Mouse (Mus musculus) testis, adult 10 weeks (tissue): ENCODE data around the gene Tarbp2. TPM values are rescaled to one million over a fixed set of nuclear protein-coding genes. Genes with fewer than 3 reads are reported as not detected.

Source experiments
- polyA plus RNA-seq: library from polyadenylated mRNA; stranded (reverse); fragments of 350-450 nt; fragmentation: Illumina TruSeq; extraction: RNeasy Lipid Tissue Mini Kit (QIAGEN cat#74804); gene quantifications from one replicate; pipeline ENCODE4 v1.2.3, GENCODE M21; 2014; ENCODE audit warnings: low read depth, low replicate concordance

The Tarbp2 gene
- 7.4 TPM for polyA plus RNA-seq

GRCm38 (mm10) chr15:102517976-102518858, at the start of gene Tarbp2:
TSS of gene Tarbp2 (plus strand) at chr15:102518192.

DNA sequence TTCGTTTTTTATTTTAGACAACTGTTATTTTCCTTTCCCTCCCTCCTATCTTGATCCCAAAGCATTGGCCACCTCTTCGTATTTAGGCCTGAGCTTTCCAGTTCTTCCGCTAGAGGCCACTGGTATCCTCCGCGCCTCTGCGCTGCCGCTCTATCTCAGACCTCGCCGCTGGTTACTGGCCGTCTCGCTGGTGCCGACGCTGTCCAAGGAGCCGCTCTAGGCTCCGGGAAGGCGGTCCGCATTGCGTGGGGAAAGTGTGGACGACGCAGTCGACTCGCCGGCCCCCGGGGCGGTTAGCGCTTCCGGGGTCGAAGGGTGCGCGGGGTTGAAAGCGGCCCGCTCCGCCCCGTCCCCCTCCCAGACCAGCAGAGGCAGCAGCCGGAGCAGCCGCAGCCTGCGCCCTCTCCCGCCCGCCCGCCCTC, 47.8 kb upstream of the Tarbp2 start, which contains the start of gene Pcbp2:
Gene Pcbp2, plus strand, starts transcription at position 357 of the 422 bp plus-strand sequence.

DNA sequence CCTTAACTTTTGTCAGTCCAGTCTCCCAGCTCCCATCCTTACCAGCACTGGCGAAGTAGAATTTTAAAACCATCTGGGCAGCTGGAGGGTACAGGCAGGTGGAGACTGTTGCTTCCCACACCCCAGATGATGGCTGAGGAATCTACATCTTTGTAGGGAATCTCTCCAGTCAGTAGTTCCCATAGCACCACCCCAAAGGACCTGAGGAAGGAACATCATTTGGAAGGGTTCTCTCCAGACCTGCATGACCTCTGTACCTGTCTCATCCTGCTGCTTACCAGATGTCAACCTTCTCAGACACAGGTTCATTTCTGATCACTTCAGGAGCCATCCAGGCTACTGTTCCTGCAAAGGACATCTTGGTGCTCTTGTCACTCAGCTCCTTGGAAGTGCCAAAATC, 14.5 kb upstream of the Tarbp2 start, which contains the start of gene Gm10337:
Gene Gm10337, plus strand, starts transcription at position 276 of the 400 bp plus-strand sequence.

GRCm38 (mm10) chr15:102516728-102517404, 1.1 kb upstream of the Tarbp2 start, which contains the start of gene Map3k12:
TSS of gene Map3k12 (minus strand) at chr15:102517064.

DNA sequence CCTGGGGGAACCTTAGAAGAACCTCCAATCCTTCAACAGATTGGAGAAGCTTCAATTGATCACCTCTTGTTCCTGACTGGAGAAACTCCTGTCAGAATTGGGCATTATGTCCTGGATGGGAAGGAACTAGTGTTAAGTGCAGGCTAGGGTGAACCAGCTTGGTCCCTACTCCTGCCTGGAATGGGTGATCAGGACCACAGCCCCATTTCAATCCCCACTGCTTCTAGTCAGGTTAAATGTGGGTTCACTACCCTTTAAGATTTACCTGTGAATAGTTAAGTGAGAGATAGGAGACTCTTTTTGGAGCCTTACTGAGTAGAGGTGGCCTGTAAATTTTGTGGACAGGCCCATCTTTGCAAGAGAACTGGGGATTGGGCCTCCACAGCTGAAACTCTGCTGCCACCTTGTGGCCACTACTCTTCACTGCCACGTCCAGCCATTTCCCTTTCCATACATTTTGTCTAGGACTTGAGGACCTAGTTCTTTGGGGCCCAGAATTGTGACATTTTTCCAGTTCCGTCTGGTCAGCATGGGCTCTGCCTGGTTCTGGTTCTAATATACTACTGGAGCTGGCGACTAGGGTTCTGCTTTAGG, 7.0 kb downstream of the Tarbp2 start, which contains the start of gene Npff:
Gene Npff, minus strand, starts transcription at position 51 of the 594 bp plus-strand sequence.

Other genes starting within 250 kb of the Tarbp2 start
- gene Gm9918, start 247.6 kb upstream of the Tarbp2 start, polyA plus RNA-seq, result not detected
- gene Mfsd5, start 238.7 kb upstream of the Tarbp2 start, polyA plus RNA-seq, result 0.20 TPM
- gene Espl1, start 221.9 kb upstream of the Tarbp2 start, polyA plus RNA-seq, result 5.2 TPM
- gene Pfdn5, start 192.1 kb upstream of the Tarbp2 start, polyA plus RNA-seq, result 178 TPM
- 8.8 TPM for gene Myg1, start 186.5 kb upstream of the Tarbp2 start, polyA plus RNA-seq
- 10.5 TPM for gene Aaas, start 167.4 kb upstream of the Tarbp2 start, polyA plus RNA-seq
- gene Sp7, start 151.0 kb upstream of the Tarbp2 start, polyA plus RNA-seq, result 0.06 TPM
- gene Sp1, start 112.0 kb upstream of the Tarbp2 start, polyA plus RNA-seq, result 42.2 TPM
- 3.7 TPM for gene Amhr2, start 72.8 kb upstream of the Tarbp2 start, polyA plus RNA-seq
- 5.6 TPM for gene Prr13, start 59.2 kb upstream of the Tarbp2 start, polyA plus RNA-seq
- gene Pcbp2, start 47.7 kb upstream of the Tarbp2 start, polyA plus RNA-seq, result 1,121 TPM
- gene Gm10337, start 14.5 kb upstream of the Tarbp2 start, polyA plus RNA-seq, result not detected
- 1.4 TPM for gene Map3k12, start 1.1 kb upstream of the Tarbp2 start, polyA plus RNA-seq
- not detected for gene Npff, start 6.8 kb downstream of the Tarbp2 start, polyA plus RNA-seq
- not detected for gene Gm28047, start 106.9 kb downstream of the Tarbp2 start, polyA plus RNA-seq
- 21.2 TPM for gene Atf7, start 107.3 kb downstream of the Tarbp2 start, polyA plus RNA-seq
- gene Atp5g2, start 154.2 kb downstream of the Tarbp2 start, polyA plus RNA-seq, result 5.0 TPM
- 23.1 TPM for gene Calcoco1, start 204.0 kb downstream of the Tarbp2 start, polyA plus RNA-seq